Mouse (Mus musculus) liver, adult 2 months (tissue): ENCODE data around the gene Gm6993.

Experiments
- CTCF ChIP-seq: fragments of 200-500 bp; IDR thresholded peaks from 2 replicates; pipeline ENCODE4 v1.5.1; 2011; ENCODE audit warnings: low read depth, low read length, control low read depth
- POLR2A ChIP-seq: fragments of 200-500 bp; IDR thresholded peaks from 2 replicates; pipeline ENCODE4 v1.6.1; 2011; ENCODE audit warnings: low read length, control low read depth; ENCODE audit not compliant: insufficient read depth; ENCODE audit errors: extremely low read depth

GRCm38 (mm10) chr12:31213556-31213955, 27.0 kb upstream of the Gm6993 start:
- TF ChIP-seq POLR2A (no peak), CTCF (no peak)
